Mouse (Mus musculus) forebrain, embryonic 13.5 days (tissue): ENCODE data around the gene Cdhr3. TPM values are rescaled to one million over a fixed set of nuclear protein-coding genes. Genes with fewer than 3 reads are reported as not detected.
"Not testable (repeated sequence)": the region's sequence is repeated elsewhere in the genome, so short reads cannot be mapped to it uniquely, and the experiment has no call there.

Experiments
- ATAC-seq: fragments of 200-750 bp; cut with Nextera tagmentation; 2 replicates; pipeline ENCODE4 v1.8.0; 2017
- H3K27ac ChIP-seq: fragments of 300-500 bp; sonication (generic); 2 replicates; pipeline ENCODE4 v1.5.1; 2015; ENCODE audit warnings: inconsistent platforms, mild to moderate bottlenecking, moderate library complexity
- H3K27me3 ChIP-seq: fragments of 300-500 bp; sonication (generic); 2 replicates; pipeline ENCODE4 v1.6.1; 2015; ENCODE audit warnings: mild to moderate bottlenecking, inconsistent platforms
- H3K36me3 ChIP-seq: fragments of 300-500 bp; sonication (generic); 2 replicates; pipeline ENCODE4 v1.6.1; 2015; ENCODE audit warnings: mild to moderate bottlenecking, inconsistent platforms; ENCODE audit not compliant: poor library complexity, severe bottlenecking
- H3K4me1 ChIP-seq: fragments of 300-500 bp; sonication (generic); 2 replicates; pipeline ENCODE4 v1.6.1; 2015; ENCODE audit warnings: inconsistent platforms
- H3K4me2 ChIP-seq: fragments of 300-500 bp; sonication (generic); 2 replicates; pipeline ENCODE4 v1.6.1; 2015; ENCODE audit warnings: inconsistent platforms, mild to moderate bottlenecking, moderate library complexity
- H3K4me3 ChIP-seq: fragments of 300-500 bp; sonication (generic); 2 replicates; pipeline ENCODE4 v1.5.1; 2015; ENCODE audit warnings: mild to moderate bottlenecking, inconsistent platforms
- H3K9ac ChIP-seq: fragments of 300-500 bp; sonication (generic); 2 replicates; pipeline ENCODE4 v1.6.1; 2015; ENCODE audit warnings: mild to moderate bottlenecking, inconsistent platforms
- H3K9me3 ChIP-seq: fragments of 300-500 bp; sonication (generic); replicated peaks from 2 replicates; pipeline ENCODE4 v1.6.1; 2016; ENCODE audit warnings: inconsistent platforms
- WGBS: fragments of 180-500 bp; shearing (Covaris S2); methylation state at CpG from one replicate; pipeline ENCODE4 v1.1.7; 2015; 5-methylcytosine and 5-hydroxymethylcytosine counted together
- polyA plus RNA-seq: library from polyadenylated mRNA; unstranded; fragments of >200 nt; fragmentation: Nextera tagmentation; extraction: Ambion mirVana; gene quantifications from 2 replicates; pipeline ENCODE4 v1.2.1, GENCODE M21; 2015

Cdhr3 gene
- polyA plus RNA-seq, 1 experiment from 2014 or later: 0.13 TPM

- no peak overlapping the region for H3K4me3 ChIP-seq
- no peaks in the 10 kb centered on the region for H3K27me3 ChIP-seq
- H3K9me3 ChIP-seq: no peaks in the 10 kb centered on the region
- H3K36me3 ChIP-seq: no peaks in the 10 kb centered on the region
- H3K4me1 ChIP-seq: peaks cover 18% of the 10 kb centered on the region
- H3K27ac ChIP-seq: no peak overlapping the region
- H3K9ac ChIP-seq: no peak overlapping the region
- WGBS: 45% methylated on average over 3 of the region's 3 CpGs
- no peak for ATAC-seq
- H3K4me2 ChIP-seq: no peak overlapping the region
These were observed 82.6 kb downstream of the Cdhr3 start for GRCm38 (mm10) chr12:33010026-33010425.

- Histone ChIP-seq H3K4me3 (no peak overlapping the region), H3K27ac (no peak overlapping the region), H3K9ac (no peak overlapping the region), H3K4me1 (peaks cover 11% of the 10 kb centered on the region), H3K4me2 (no peak overlapping the region), H3K36me3 (no peaks in the 10 kb centered on the region), H3K9me3 (no peaks in the 10 kb centered on the region), H3K27me3 (no peaks in the 10 kb centered on the region)
- WGBS: 87% methylated on average over 6 of the region's 6 CpGs
- no peak for ATAC-seq
These were observed 83.3 kb downstream of the Cdhr3 start for GRCm38 (mm10) chr12:33009206-33009966.

DNA sequence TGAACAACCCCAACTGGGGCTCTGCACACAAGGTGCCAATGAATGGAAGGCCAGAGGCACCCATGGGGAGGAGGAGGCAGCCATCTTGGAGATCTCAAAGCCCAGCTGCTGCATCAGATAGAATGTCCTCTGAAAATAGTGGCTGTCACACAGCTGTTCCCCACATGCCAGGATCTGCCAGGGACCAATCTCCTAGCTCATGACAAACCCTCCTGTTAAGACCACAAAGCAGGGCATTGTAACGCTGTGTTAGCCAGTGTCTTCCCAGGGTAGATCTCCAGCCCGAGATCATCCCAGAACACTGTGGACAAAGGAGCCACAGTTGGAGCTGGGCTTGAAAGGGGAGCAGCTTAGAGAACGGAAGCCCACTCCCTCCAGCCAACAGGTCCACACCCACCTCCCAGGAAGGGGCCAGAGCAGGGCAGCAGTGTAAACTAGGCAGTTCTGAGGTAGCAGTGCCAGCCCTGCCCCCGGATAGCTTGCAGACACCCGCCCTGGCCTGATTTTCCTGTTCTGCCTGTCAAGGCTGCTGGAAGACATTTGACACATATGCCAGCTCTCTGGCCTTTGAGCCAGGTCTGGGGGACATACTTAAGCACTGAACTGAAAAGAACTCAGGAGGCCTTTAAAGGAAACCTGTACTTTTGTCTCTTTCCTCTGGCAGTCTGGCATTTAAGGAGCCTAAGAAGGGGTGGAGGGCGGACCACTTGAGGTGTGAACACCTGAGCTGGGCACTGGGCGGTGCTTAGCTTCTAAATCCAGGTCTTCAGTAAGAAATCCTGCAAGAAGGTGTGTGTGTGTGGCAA is 84.2 kb downstream of the Cdhr3 start:
- Histone ChIP-seq H3K9me3 (no peaks in the 10 kb centered on the region), H3K4me2 (no peak overlapping the region), H3K4me1 (peaks cover 2% of the 10 kb centered on the region), H3K27ac (no peak overlapping the region), H3K9ac (no peak overlapping the region; the same call in 1 of the 2 replicates), H3K4me3 (no peak overlapping the region), H3K27me3 (no peaks in the 10 kb centered on the region), H3K36me3 (no peaks in the 10 kb centered on the region)
- ATAC-seq: no peak
- 53% methylated on average over 7 of the region's 7 CpGs for WGBS

- H3K4me2 ChIP-seq: no peak overlapping the region
- no peaks in the 10 kb centered on the region for H3K36me3 ChIP-seq
- H3K4me3 ChIP-seq: no peak overlapping the region
- no peak for ATAC-seq
- no peak overlapping the region for H3K27ac ChIP-seq
- no peaks in the 10 kb centered on the region for H3K4me1 ChIP-seq
- H3K27me3 ChIP-seq: no peaks in the 10 kb centered on the region
- H3K9me3 ChIP-seq: no peaks in the 10 kb centered on the region
- 93% methylated on average over 2 of the region's 2 CpGs for WGBS
- no peak overlapping the region for H3K9ac ChIP-seq
These were observed 85.5 kb downstream of the Cdhr3 start for GRCm38 (mm10) chr12:33007176-33007575.

- ATAC-seq: no peak
- Histone ChIP-seq H3K9me3 (no peaks in the 10 kb centered on the region), H3K27ac (no peak overlapping the region), H3K4me3 (no peak overlapping the region), H3K4me2 (no peak overlapping the region), H3K27me3 (no peaks in the 10 kb centered on the region), H3K4me1 (no peaks in the 10 kb centered on the region), H3K36me3 (no peaks in the 10 kb centered on the region), H3K9ac (no peak overlapping the region)
- 87% methylated on average over 5 of the region's 5 CpGs for WGBS
These were observed 86.8 kb downstream of the Cdhr3 start for GRCm38 (mm10) chr12:33005858-33006257.

DNA sequence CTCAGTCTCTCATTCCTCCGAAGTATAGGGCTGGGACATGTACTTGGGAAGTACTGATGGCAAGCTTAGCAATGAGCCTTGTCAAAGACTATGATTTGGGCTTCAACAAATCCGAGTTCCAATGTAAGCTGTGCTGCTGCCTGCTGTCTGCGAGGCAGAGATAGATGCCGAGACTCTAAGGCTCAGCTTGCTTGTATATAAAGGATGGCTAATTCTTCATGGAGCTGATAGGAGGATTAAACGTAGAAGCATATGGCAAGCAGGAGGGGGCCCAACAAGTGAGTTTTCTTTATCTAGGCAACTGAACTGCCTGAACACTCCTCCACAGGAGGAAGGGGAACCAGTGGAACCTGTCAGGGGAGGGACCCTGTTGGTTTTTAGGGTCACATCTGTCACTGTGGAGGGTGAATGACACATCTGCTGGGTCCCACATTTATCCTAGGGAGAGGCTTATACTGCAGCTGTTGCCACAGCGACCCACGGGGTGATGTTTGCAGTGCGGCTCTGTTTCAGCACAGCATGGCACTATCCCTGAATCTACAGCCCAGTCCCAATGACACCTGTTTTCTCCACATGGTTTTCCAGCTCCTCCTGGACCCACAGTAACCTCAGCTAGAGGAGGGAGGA is 89.2 kb downstream of the Cdhr3 start:
- WGBS: 68% methylated on average over 8 of the region's 8 CpGs
- H3K9me3 ChIP-seq: no peaks in the 10 kb centered on the region
- no peak overlapping the region for H3K27ac ChIP-seq
- no peak overlapping the region for H3K4me2 ChIP-seq
- no peaks in the 10 kb centered on the region for H3K36me3 ChIP-seq
- no peak overlapping the region for H3K9ac ChIP-seq
- no peaks in the 10 kb centered on the region for H3K27me3 ChIP-seq
- ATAC-seq: 0 out of 2 replicates have a peak, but pooled peaks have one; percentile 19
- H3K4me1 ChIP-seq: 0 out of 2 replicates have a peak, but pooled peaks cover 4% of the 10 kb centered on the region
- H3K4me3 ChIP-seq: no peak overlapping the region

DNA sequence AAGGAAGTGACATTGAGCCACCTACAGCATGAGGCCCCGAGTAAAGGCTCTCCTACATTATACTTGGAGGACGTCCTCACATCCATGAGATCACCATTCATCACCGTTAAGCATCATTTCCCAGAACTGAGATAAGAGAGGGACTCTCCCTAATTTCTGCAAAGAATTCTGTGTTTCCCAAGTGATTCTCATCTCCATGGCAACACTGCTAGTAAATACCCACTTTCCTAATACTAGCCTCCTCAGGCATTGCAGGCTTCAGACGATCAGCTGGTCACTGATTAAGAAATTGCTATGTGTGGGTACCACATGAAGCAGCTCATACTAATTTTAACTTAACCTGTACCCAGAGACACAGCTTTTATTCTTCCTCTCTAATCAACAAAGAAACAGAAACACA is 92.3 kb downstream of the Cdhr3 start:
- 71% methylated on average over 4 of the region's 4 CpGs for WGBS
- H3K9ac ChIP-seq: no peak overlapping the region
- H3K4me2 ChIP-seq: no peak overlapping the region
- H3K27me3 ChIP-seq: no peaks in the 10 kb centered on the region
- 0 out of 2 replicates have a peak, but pooled peaks cover 4% of the 10 kb centered on the region for H3K4me1 ChIP-seq
- H3K4me3 ChIP-seq: no peak overlapping the region
- H3K36me3 ChIP-seq: no peaks in the 10 kb centered on the region
- H3K9me3 ChIP-seq: no peaks in the 10 kb centered on the region
- no peak overlapping the region for H3K27ac ChIP-seq
- no peak for ATAC-seq

- H3K4me2 ChIP-seq, H3K4me1 ChIP-seq, H3K27me3 ChIP-seq, H3K27ac ChIP-seq, H3K9ac ChIP-seq, ATAC-seq, H3K9me3 ChIP-seq, H3K4me3 ChIP-seq, H3K36me3 ChIP-seq: not testable (repeated sequence)
- 31% methylated on average over 3 of the region's 3 CpGs for WGBS
These were observed 92.9 kb downstream of the Cdhr3 start for GRCm38 (mm10) chr12:32999778-33000177.

DNA sequence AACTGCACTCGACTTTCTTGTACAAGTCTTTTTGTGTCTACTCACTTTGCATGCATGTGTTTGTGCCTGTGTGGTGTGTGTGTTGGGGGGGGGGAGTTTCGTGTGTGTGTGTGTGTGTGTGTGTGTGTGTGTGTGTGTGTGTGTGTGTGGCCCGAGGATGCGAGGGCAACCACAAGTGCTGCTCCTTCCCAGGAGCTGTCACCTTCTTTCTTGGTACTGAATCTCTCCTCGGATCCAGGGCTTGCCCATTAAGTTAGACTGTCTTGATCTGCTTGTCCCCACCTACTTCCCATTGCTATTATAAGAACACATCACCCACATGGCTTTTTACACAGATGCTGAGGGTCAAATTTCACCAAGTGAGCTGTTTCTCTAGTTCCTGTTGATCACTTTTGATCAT is 93.9 kb downstream of the Cdhr3 start:
- H3K27me3 ChIP-seq: no peaks in the 10 kb centered on the region
- no peaks in the 10 kb centered on the region for H3K36me3 ChIP-seq
- no peak overlapping the region for H3K9ac ChIP-seq
- no peak overlapping the region for H3K27ac ChIP-seq
- 61% methylated on average over 4 of the region's 5 CpGs for WGBS
- H3K9me3 ChIP-seq: no peaks in the 10 kb centered on the region
- 0 out of 2 replicates have a peak, but pooled peaks cover 4% of the 10 kb centered on the region for H3K4me1 ChIP-seq
- H3K4me2 ChIP-seq: no peak overlapping the region
- ATAC-seq: no peak
- H3K4me3 ChIP-seq: no peak overlapping the region

GRCm38 (mm10) chr12:32995081-32995834 is 97.4 kb downstream of the Cdhr3 start:
- H3K27ac ChIP-seq: no peak overlapping the region
- no peaks in the 10 kb centered on the region for H3K27me3 ChIP-seq
- 0 out of 2 replicates have a peak, but pooled peaks cover 4% of the 10 kb centered on the region for H3K4me1 ChIP-seq
- H3K36me3 ChIP-seq: no peaks in the 10 kb centered on the region
- WGBS: 86% methylated on average over 4 of the region's 4 CpGs
- H3K4me2 ChIP-seq: no peak overlapping the region
- H3K9me3 ChIP-seq: no peaks in the 10 kb centered on the region
- no peak overlapping the region for H3K9ac ChIP-seq
- no peak overlapping the region for H3K4me3 ChIP-seq
- no peak for ATAC-seq

DNA sequence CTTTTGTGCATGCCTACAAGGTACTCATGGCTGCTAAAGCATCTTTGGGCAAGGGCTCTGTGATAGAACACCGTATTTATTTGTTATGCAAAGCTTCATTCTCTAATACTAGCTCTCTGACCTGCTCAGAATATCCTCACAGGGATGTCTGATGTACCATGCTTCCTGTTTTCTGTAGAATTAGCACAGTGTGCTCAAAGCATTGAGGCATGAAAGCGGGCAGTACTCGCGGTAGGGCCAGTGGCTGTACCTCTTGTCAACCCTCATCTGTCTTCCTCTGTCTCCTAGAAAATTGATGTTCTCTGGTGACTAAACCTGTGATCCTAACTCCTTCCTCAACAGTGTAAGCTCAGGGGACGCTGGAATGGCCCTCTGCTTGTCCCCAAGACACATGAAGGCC is 98.6 kb downstream of the Cdhr3 start:
- H3K27ac ChIP-seq: no peak overlapping the region
- H3K9me3 ChIP-seq: no peaks in the 10 kb centered on the region
- no peak overlapping the region for H3K9ac ChIP-seq
- ATAC-seq: no peak
- 0 out of 2 replicates have a peak, but pooled peaks cover under 1% of the 10 kb centered on the region for H3K4me1 ChIP-seq
- 84% methylated on average over 5 of the region's 5 CpGs for WGBS
- no peaks in the 10 kb centered on the region for H3K27me3 ChIP-seq
- H3K36me3 ChIP-seq: no peaks in the 10 kb centered on the region
- H3K4me3 ChIP-seq: no peak overlapping the region
- H3K4me2 ChIP-seq: no peak overlapping the region
